Mouse (Mus musculus) bone marrow macrophage, adult 2 months (primary cell): ENCODE data around the gene Fgf12.

Experiments used
- CTCF ChIP-seq: IDR thresholded peaks from 2 replicates; pipeline ENCODE4 v1.5.1; 2012; ENCODE audit warnings: low read depth, mild to moderate bottlenecking, low read length, moderate library complexity
- POLR2A ChIP-seq: IDR thresholded peaks from 2 replicates; pipeline ENCODE4 v1.6.1; 2012; ENCODE audit warnings: mild to moderate bottlenecking, low read depth, low read length, borderline replicate concordance

DNA sequence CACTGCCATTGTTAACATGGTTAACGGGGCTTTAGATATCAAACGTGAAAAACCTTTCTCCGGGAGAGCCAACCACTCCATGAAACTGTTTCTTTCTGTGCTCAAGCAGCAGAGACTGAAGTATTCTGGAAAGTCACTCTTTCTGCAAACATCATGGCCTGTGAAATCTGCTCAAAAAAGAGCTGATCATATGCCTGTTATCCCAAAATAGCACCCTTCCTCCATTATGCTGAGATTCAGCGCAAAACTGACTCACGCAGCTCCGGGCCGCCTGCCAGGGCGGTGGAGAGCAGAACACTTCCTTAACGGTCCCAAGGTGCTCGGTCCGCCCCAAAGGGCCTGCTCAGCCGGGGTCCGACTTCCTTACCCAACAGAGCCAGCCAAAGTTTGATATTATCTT lies 156.8 kb downstream of the Fgf12 start:
- TF ChIP-seq POLR2A, result no peak
- TF ChIP-seq CTCF, result no peak
